Mouse (Mus musculus) embryonic facial prominence, embryonic 15.5 days (tissue): ENCODE measurements at regions not wholly inside any gene's neighbourhood (a gene's known extent, or its start where the extent isn't known, plus 50 kb on each side); places are given as distances from the start of the nearest gene placed in this dataset.
A peak's percentile ranks its signal among the peaks of the same experiment; 100 is the strongest.

ENCODE experiments used
- ATAC-seq: fragments of 200-750 bp; cut with Nextera tagmentation; 2 replicates; pipeline ENCODE4 v1.8.0; 2017; ENCODE audit warnings: low read depth, moderate TSS enrichment; ENCODE audit not compliant: insufficient number of reproducible peaks, low FRiP score, low TSS enrichment
- H3K27ac ChIP-seq: fragments of 300-500 bp; sonication (generic); replicated peaks from 2 replicates; pipeline ENCODE4 v1.5.1; 2015; ENCODE audit warnings: mild to moderate bottlenecking, inconsistent platforms
- H3K27me3 ChIP-seq: fragments of 300-500 bp; sonication (generic); 2 replicates; pipeline ENCODE4 v1.6.1; 2015; ENCODE audit warnings: inconsistent platforms
- H3K36me3 ChIP-seq: fragments of 300-500 bp; sonication (generic); 2 replicates; pipeline ENCODE4 v1.6.1; 2015; ENCODE audit warnings: mild to moderate bottlenecking, inconsistent platforms
- H3K4me1 ChIP-seq: fragments of 300-500 bp; sonication (generic); 2 replicates; pipeline ENCODE4 v1.6.1; 2015; ENCODE audit warnings: inconsistent platforms
- H3K4me2 ChIP-seq: fragments of 300-500 bp; sonication (generic); replicated peaks from 2 replicates; pipeline ENCODE4 v1.6.1; 2015; ENCODE audit warnings: mild to moderate bottlenecking, inconsistent platforms
- H3K4me3 ChIP-seq: fragments of 300-500 bp; sonication (generic); replicated peaks from 2 replicates; pipeline ENCODE4 v1.5.1; 2015; ENCODE audit warnings: mild to moderate bottlenecking, inconsistent platforms
- H3K9ac ChIP-seq: fragments of 300-500 bp; sonication (generic); 2 replicates; pipeline ENCODE4 v1.6.1; 2015; ENCODE audit warnings: inconsistent platforms
- H3K9me3 ChIP-seq: fragments of 300-500 bp; sonication (generic); replicated peaks from 2 replicates; pipeline ENCODE4 v1.6.1; 2016; ENCODE audit warnings: inconsistent platforms
- WGBS: fragments of 180-500 bp; shearing (Covaris S2); methylation state at CpG from one replicate; pipeline ENCODE4 v1.1.7; 2015; 5-methylcytosine and 5-hydroxymethylcytosine counted together

- Histone ChIP-seq H3K27ac (no peak overlapping the region), H3K4me1 (no peaks in the 10 kb centered on the region), H3K4me2 (no peak overlapping the region), H3K27me3 (no peaks in the 10 kb centered on the region), H3K4me3 (no peak overlapping the region), H3K9me3 (no peaks in the 10 kb centered on the region), H3K9ac (no peak overlapping the region), H3K36me3 (no peaks in the 10 kb centered on the region)
- no peak for ATAC-seq
- 62% methylated on average over 2 of the region's 2 CpGs for WGBS
Measured at GRCm38 (mm10) chr4:26767896-26768295, 421.2 kb upstream of the Manea start.

DNA sequence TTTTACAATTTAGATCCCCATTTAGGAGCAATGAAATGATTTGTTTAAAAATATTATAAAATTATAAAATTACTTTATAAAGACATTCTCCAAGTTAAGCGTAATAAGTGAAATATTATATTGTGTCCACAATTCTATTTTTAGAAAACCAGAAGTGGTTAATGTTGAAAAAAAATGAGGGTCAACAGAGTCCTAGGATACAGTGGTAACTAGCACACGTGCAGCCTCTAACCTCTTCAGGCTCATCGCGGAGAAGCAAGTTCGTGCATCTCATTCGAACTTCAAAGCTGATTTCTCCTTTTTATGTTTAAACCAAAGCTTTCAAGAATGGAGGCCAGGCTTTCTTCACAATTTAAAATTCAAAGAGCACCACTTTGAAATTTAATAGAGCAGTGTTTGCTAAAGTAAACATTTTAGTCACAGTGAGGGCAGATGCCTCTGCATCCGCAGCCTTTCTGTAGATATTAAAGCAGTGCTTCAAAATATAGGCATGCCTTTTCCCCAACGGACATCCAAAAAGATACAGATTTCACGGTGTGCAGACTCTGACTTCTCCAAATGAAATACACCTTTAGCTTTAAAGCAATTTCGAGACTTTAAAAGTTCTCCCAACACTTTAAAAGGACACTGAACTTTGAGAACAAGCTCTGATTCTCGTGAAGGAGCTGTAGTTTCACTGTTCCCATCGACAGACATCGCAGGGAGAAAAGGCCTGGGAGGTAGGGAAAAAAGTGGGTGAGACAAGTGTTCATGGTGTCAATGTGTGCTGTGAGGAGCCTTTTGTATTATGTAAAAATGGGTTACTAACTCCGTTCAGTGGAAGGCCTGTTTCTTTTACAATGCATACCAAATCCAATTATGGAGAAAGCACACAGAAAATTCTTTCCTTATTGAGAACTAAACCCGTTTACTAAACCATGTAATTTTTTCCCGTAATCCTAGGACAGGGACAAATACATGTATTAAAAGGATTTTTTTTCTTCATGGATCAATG is 419.8 kb upstream of the Manea start:
- H3K9ac ChIP-seq, result no peak overlapping the region
- H3K4me3 ChIP-seq, result no peak overlapping the region
- peak overlapping the region; percentile 30 for H3K4me2 ChIP-seq
- ATAC-seq, result no peak
- H3K4me1 ChIP-seq, result no peaks in the 10 kb centered on the region
- no peaks in the 10 kb centered on the region for H3K36me3 ChIP-seq
- no peak overlapping the region for H3K27ac ChIP-seq
- H3K27me3 ChIP-seq, result no peaks in the 10 kb centered on the region
- 23% methylated on average over 16 of the region's 16 CpGs for whole genome bisulfite sequencing
- no peaks in the 10 kb centered on the region for H3K9me3 ChIP-seq

- H3K9me3 ChIP-seq, result no peaks in the 10 kb centered on the region
- H3K27ac ChIP-seq, result no peak overlapping the region
- 80% methylated on average over 3 of the region's 3 CpGs for WGBS
- no peak overlapping the region for H3K4me3 ChIP-seq
- no peak overlapping the region for H3K9ac ChIP-seq
- H3K4me1 ChIP-seq, result no peaks in the 10 kb centered on the region
- H3K4me2 ChIP-seq, result no peak overlapping the region
- ATAC-seq, result no peak
- H3K27me3 ChIP-seq, result no peaks in the 10 kb centered on the region
- no peaks in the 10 kb centered on the region for H3K36me3 ChIP-seq
Measured at GRCm38 (mm10) chr4:26740815-26741214, 394.1 kb upstream of the Manea start.

- Histone ChIP-seq H3K9me3 (no peaks in the 10 kb centered on the region), H3K36me3 (no peaks in the 10 kb centered on the region), H3K4me2 (no peak overlapping the region), H3K27me3 (no peaks in the 10 kb centered on the region), H3K4me1 (no peaks in the 10 kb centered on the region), H3K9ac (no peak overlapping the region), H3K4me3 (no peak overlapping the region), H3K27ac (no peak overlapping the region)
- WGBS, result 82% methylated on average over 3 of the region's 3 CpGs
- ATAC-seq, result no peak
Measured at GRCm38 (mm10) chr4:26736381-26736780, 389.7 kb upstream of the Manea start.

DNA sequence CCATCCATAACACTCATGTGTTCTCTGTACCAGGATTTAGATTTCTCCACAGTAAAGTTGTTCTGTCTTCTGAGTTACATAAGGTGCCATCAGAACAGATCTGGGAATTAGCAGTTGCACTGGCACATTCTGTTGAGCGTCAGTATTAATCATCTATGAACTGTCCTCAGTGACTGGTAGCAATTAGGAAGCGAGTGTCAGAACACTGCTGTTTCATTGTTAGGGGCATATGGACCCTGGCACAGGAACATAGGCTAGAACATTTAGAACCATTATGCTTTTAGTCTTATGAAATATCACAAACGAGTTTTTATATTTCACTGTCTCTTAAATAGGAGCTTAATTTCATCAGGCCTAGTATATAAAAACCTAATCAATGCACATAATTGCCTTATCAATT is 367.7 kb upstream of the Manea start:
- ATAC-seq, result no peak

GRCm38 (mm10) chr4:26709964-26710363 is 363.3 kb upstream of the Manea start:
- Histone ChIP-seq H3K9me3 (no peaks in the 10 kb centered on the region), H3K27ac (no peak overlapping the region), H3K36me3 (no peaks in the 10 kb centered on the region), H3K27me3 (no peaks in the 10 kb centered on the region), H3K4me2 (no peak overlapping the region), H3K4me1 (no peaks in the 10 kb centered on the region), H3K4me3 (no peak overlapping the region), H3K9ac (no peak overlapping the region)
- WGBS, result 30% methylated on average over 1 of the region's 1 CpGs
- ATAC-seq, result no peak

More for the DNA sequence above, 367.7 kb upstream of the Manea start:
- H3K4me1 ChIP-seq, result no peaks in the 10 kb centered on the region
- no peaks in the 10 kb centered on the region for H3K27me3 ChIP-seq
- 58% methylated on average over 3 of the region's 3 CpGs for WGBS
- no peak overlapping the region for H3K4me2 ChIP-seq
- H3K9me3 ChIP-seq, result no peaks in the 10 kb centered on the region
- H3K27ac ChIP-seq, result no peak overlapping the region
- no peak overlapping the region for H3K4me3 ChIP-seq
- no peaks in the 10 kb centered on the region for H3K36me3 ChIP-seq
- H3K9ac ChIP-seq, result no peak overlapping the region

- Histone ChIP-seq H3K4me3 (no peak overlapping the region), H3K4me2 (no peak overlapping the region), H3K36me3 (no peaks in the 10 kb centered on the region), H3K4me1 (no peaks in the 10 kb centered on the region), H3K27me3 (no peaks in the 10 kb centered on the region), H3K27ac (no peak overlapping the region), H3K9ac (no peak overlapping the region), H3K9me3 (no peaks in the 10 kb centered on the region)
- no peak for ATAC-seq
- WGBS, result 46% methylated on average over 3 of the region's 3 CpGs
Measured at GRCm38 (mm10) chr4:26695964-26696363, 349.3 kb upstream of the Manea start.
